Comparison of ENCODE assay signal across 8 mouse cellular contexts in genomic region chr7:44467811-44468411, GRCm38 (mm10). TPM values are rescaled to one million over a fixed set of nuclear protein-coding genes. Genes with fewer than 3 reads are reported as not detected.
DNase-seq lines count a peak whose midpoint lies in the region; ATAC-seq lines count a peak whose summit lies in the region.

Josd2 (plus strand) TSS chr7:44467980.

- peak; percentile 99 for DNase-seq in ES-CJ7 (ENCODE audit: low read depth, low spot score)
- peak; percentile 92 for DNase-seq in cerebellum, adult 11 months
- DNase-seq in forebrain, embryonic 14.5 days (ENCODE audit: low spot score), result peak; percentile 99
- peak; percentile 90 to 93 for DNase-seq in heart, postnatal 14 days
- peak; percentile 97 for DNase-seq in layer of hippocampus, adult 11-12 months (ENCODE audit: low spot score)
- peak; percentile 97 to 98 for DNase-seq in lung, adult 18-20 months
- peak; percentile 96 for DNase-seq in testis, postnatal 14 days (ENCODE audit: low spot score)

- under 1% methylated on average over 42 of the region's 42 CpGs for WGBS in forebrain, embryonic 14.5 days
- under 1% methylated on average over 42 of the region's 42 CpGs for WGBS in neural tube, embryonic 15.5 days

- peaks cover 29% of the 10 kb centered on the region for H3K4me1 ChIP-seq in forebrain, embryonic 14.5 days (ENCODE audit: control insufficient read depth, insufficient read depth, low read length)
- peaks cover 59% of the 10 kb centered on the region for H3K4me1 ChIP-seq in neural tube, embryonic 15.5 days

- peaks cover 13% of the 10 kb centered on the region for H3K36me3 ChIP-seq in forebrain, embryonic 14.5 days (ENCODE audit: control insufficient read depth, insufficient read depth, low read length)
- H3K36me3 ChIP-seq in neural tube, embryonic 15.5 days, result peaks cover 12% of the 10 kb centered on the region

- ATAC-seq in forebrain, embryonic 14.5 days, result peak; percentile 96
- ATAC-seq in neural tube, embryonic 15.5 days (ENCODE audit: low FRiP score), result peak; percentile 91

- peak within 1 kb of the TSS; percentile 81 for H3K27ac ChIP-seq in forebrain, embryonic 14.5 days (ENCODE audit: low read depth, low read length)
- peak within 1 kb of the TSS; percentile 91 for H3K27ac ChIP-seq in neural tube, embryonic 15.5 days (replicated peaks)

- peak within 1 kb of the TSS; percentile 56 for H3K4me2 ChIP-seq in forebrain, embryonic 14.5 days (ENCODE audit: low read length)
- H3K4me2 ChIP-seq in neural tube, embryonic 15.5 days, result peak within 1 kb of the TSS; percentile 75

- intact Hi-C loops in heart, postnatal 14 days (cut with DNase I), result loop anchor here (5.0 kb wide), 1 partner anchor 96 kb away; no protein-coding TSS in a partner anchor

- peak within 1 kb of the TSS; percentile 54 for H3K9ac ChIP-seq in forebrain, embryonic 14.5 days (ENCODE audit: low read length)
- peak within 1 kb of the TSS; percentile 56 for H3K9ac ChIP-seq in neural tube, embryonic 15.5 days (replicated peaks)

- peak within 1 kb of the TSS; percentile 40 for H3K4me3 ChIP-seq in forebrain, embryonic 14.5 days (ENCODE audit: low read depth, low read length)
- H3K4me3 ChIP-seq in neural tube, embryonic 15.5 days (replicated peaks), result peak within 1 kb of the TSS; percentile 56

- no peaks in the 10 kb centered on the region for H3K27me3 ChIP-seq in forebrain, embryonic 14.5 days (replicated peaks; ENCODE audit: control insufficient read depth, insufficient read depth, low read length)
- no peaks in the 10 kb centered on the region for H3K27me3 ChIP-seq in neural tube, embryonic 15.5 days (replicated peaks)

- no peaks in the 10 kb centered on the region for H3K9me3 ChIP-seq in forebrain, embryonic 14.5 days (replicated peaks; ENCODE audit: control insufficient read depth, low read length)
- no peaks in the 10 kb centered on the region for H3K9me3 ChIP-seq in neural tube, embryonic 15.5 days (replicated peaks)

RNA-seq across cellular contexts. Expression of gene Josd2, which starts in this region (rescaled TPM):
- polyA plus RNA-seq in forebrain, embryonic 14.5 days (2014; fragmentation: Nextera tagmentation; extraction: Ambion mirVana), result 49.3 and 50.5 TPM in 2 replicates
- total RNA-seq in heart, postnatal 14 days (2021), result 100 to 1,000 TPM; 105 to 111 TPM
- polyA plus RNA-seq in neural tube, embryonic 15.5 days (2015; fragmentation: Nextera tagmentation; extraction: Ambion mirVana), result 45.2 and 51.0 TPM in 2 replicates

Comparison
In these comparisons a context has a peak if more than half of its experiments do, and no peak if none do; other contexts are left out.
1. Peak in every context shown above with its lines: DNase-seq, ATAC-seq, H3K4me3 ChIP-seq and H3K27ac ChIP-seq.